In the genomic region with DNA sequence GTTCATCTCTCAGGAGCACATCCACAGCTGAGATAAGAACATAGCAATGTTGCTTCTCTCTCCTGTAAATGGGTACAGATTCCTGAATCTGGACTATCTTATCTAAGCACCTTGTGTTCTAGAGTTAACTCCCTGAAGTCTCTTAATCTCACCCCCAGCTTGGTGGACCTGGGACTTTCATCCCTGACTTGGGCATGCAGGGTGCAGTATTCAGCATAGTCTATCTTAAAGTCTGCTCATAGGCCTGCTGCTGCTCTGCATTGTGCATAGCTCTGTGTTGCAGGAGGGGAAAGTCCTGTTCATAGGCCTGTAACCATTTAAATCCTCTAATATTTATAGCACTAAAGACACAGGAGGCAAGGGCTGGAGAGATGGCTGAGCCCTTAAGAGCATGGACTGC, we compare ENCODE assay signal across 12 mouse cellular contexts. TPM values are rescaled to one million over a fixed set of nuclear protein-coding genes. Genes with fewer than 3 reads are reported as not detected.
"Had no signal": no experiment of that assay in that cellular context is flagged by ENCODE, and none has a peak within 500 bp of the region (broad histone marks: within the 10 kb centered on the region; RNA-seq: fewer than 3 reads in every experiment).

No protein-coding gene starts in this region.

RNA-seq across cellular contexts. Expression of a gene that starts 5.8 kb away (rescaled TPM):
- polyA plus RNA-seq: embryonic facial prominence, embryonic 10.5 days; embryonic facial prominence, embryonic 11.5 days; embryonic facial prominence, embryonic 12.5 days; embryonic facial prominence, embryonic 13.5 days; embryonic facial prominence, embryonic 15.5 days; erythroblast, embryonic 14.5 days; forebrain, embryonic 10.5 days; forebrain, embryonic 11.5 days; forebrain, embryonic 12.5 days; forebrain, embryonic 13.5 days; forebrain, embryonic 14.5 days; heart, adult 2 months had no signal

RNA-seq across cellular contexts. Expression of a gene that starts 16.0 kb away (rescaled TPM):
- polyA plus RNA-seq: embryonic facial prominence, embryonic 13.5 days; erythroblast, embryonic 14.5 days; forebrain, embryonic 12.5 days had no signal
